Mouse (Mus musculus) hindbrain, embryonic 10.5 days (tissue): ENCODE measurements at regions not wholly inside any gene's neighbourhood (a gene's known extent, or its start where the extent isn't known, plus 50 kb on each side); places are given as distances from the start of the nearest gene placed in this dataset.

Source experiments
- DNase-seq: peaks from one replicate; pipeline ENCODE4 v3.0.0-alpha.2; 2017; ENCODE audit warnings: low spot score
- H3K27ac ChIP-seq: fragments of 300-500 bp; sonication (generic); 2 replicates; pipeline ENCODE4 v1.5.1; 2016; ENCODE audit warnings: mild to moderate bottlenecking, moderate library complexity
- H3K27me3 ChIP-seq: fragments of 300-500 bp; sonication (generic); 2 replicates; pipeline ENCODE4 v1.6.1; 2016; ENCODE audit warnings: mild to moderate bottlenecking; ENCODE audit not compliant: poor library complexity, insufficient read depth, severe bottlenecking
- H3K36me3 ChIP-seq: fragments of 300-500 bp; sonication (generic); 2 replicates; pipeline ENCODE4 v1.6.1; 2016; ENCODE audit warnings: mild to moderate bottlenecking, moderate library complexity
- H3K4me1 ChIP-seq: fragments of 300-500 bp; sonication (generic); replicated peaks from 2 replicates; pipeline ENCODE4 v1.6.1; 2016; ENCODE audit warnings: mild to moderate bottlenecking
- H3K4me3 ChIP-seq: fragments of 300-500 bp; sonication (generic); 2 replicates; pipeline ENCODE4 v1.5.1; 2016; ENCODE audit warnings: mild to moderate bottlenecking, moderate library complexity
- H3K9me3 ChIP-seq: fragments of 300-500 bp; sonication (generic); 2 replicates; pipeline ENCODE4 v1.6.1; 2016; ENCODE audit warnings: mild to moderate bottlenecking, moderate library complexity
- WGBS: fragments of 180-500 bp; shearing (Covaris S2); methylation state at CpG from one replicate; pipeline ENCODE4 v1.1.7; 2016; 5-methylcytosine and 5-hydroxymethylcytosine counted together

DNA sequence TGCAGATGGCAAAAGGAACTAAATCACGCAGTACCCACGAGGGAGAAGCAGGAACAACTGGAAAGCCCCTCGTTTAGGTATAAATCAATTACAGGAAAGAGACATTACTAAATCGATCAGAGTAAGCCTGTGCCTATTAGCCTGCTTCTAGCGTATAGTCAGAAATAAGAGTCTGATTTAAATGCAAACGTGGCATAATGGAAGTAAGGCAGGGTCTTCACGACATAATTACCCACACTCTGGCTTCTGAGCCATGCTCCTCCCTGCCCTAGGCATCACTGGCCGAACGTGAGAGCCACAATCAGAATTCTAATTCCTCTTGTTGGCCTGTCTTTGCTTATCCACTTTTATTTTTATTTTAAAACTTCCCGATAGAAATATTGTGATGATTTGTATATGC, 139.0 kb upstream of the Ogfrl1 start:
- Histone ChIP-seq H3K4me1 (no peaks in the 10 kb centered on the region), H3K27ac (no peak overlapping the region), H3K27me3 (no peaks in the 10 kb centered on the region), H3K4me3 (no peak overlapping the region), H3K9me3 (no peaks in the 10 kb centered on the region), H3K36me3 (no peaks in the 10 kb centered on the region)
- 85% methylated on average over 10 of the region's 10 CpGs for WGBS
- DNase-seq = no peak

DNA sequence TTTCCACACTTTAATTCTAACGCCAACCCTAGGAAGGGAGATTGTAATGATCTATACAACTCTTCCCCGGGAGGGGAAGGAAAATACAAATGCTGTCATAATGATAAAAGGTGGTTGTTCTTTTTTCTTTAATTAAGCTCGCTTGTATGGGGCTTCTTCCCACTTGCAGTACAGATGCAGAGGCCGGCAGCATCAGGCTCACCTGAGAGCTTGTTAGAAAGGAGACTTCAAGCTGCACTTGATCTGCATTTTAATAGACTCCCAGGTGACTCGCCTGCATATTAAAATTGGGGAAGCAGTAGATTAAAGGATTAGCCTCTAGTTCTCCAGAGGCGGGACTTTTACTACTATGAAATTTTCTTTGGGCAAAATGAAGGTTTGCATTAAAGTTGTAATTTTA, 140.8 kb upstream of the Ogfrl1 start:
- no peak for DNase-seq
- Histone ChIP-seq H3K4me1 (no peaks in the 10 kb centered on the region), H3K27ac (no peak overlapping the region), H3K9me3 (no peaks in the 10 kb centered on the region), H3K27me3 (no peaks in the 10 kb centered on the region), H3K4me3 (no peak overlapping the region), H3K36me3 (no peaks in the 10 kb centered on the region)
- 42% methylated on average over 6 of the region's 6 CpGs for WGBS

DNA sequence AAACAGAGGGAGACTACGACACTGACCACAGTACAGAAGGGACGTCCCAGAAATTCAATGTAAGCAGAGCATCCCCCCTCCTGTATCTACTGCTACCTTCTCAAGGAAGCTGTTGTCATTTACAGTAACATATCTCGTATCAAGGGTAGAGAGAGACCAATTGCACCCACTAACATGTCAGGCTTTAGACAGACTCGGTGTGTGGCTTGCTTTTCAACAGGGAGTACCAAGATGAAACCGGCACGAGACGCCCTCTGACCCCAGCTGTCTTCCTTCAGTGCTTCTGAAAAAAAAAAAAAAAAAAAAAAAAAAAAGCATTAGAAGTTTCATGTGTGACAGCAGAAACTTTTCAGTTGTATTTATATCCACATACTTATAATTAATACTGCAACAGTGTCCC, 143.0 kb upstream of the Ogfrl1 start:
- H3K4me1 ChIP-seq = no peaks in the 10 kb centered on the region
- no peak for DNase-seq
- 63% methylated on average over 7 of the region's 7 CpGs for WGBS
- no peaks in the 10 kb centered on the region for H3K36me3 ChIP-seq
- no peaks in the 10 kb centered on the region for H3K9me3 ChIP-seq
- H3K27me3 ChIP-seq = no peaks in the 10 kb centered on the region
- H3K27ac ChIP-seq = no peak overlapping the region
- no peak overlapping the region for H3K4me3 ChIP-seq

DNA sequence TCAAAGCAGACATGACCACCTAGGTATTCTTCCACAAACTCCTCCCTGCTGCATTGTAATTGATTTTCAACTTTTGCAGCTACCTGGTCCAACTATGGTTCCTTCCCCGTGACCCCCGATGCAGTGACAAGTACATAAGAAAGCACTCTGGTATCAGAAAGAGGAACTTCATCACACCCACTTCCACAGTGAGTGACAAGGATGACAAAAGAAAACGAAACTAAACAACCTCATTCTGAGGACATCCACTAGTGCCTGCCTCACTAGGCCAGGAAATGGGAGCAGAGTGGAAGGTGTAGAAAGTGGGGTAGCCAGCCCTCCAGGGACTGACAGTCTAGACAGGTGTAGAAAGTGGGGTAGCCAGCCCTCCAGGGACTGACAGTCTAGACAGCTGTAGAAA, 158.2 kb upstream of the Ogfrl1 start:
- 88% methylated on average over 3 of the region's 3 CpGs for WGBS
- no peak overlapping the region for H3K4me3 ChIP-seq
- no peak for DNase-seq
- no peaks in the 10 kb centered on the region for H3K27me3 ChIP-seq
- H3K4me1 ChIP-seq = no peaks in the 10 kb centered on the region
- no peaks in the 10 kb centered on the region for H3K9me3 ChIP-seq
- no peaks in the 10 kb centered on the region for H3K36me3 ChIP-seq
- no peak overlapping the region for H3K27ac ChIP-seq

DNA sequence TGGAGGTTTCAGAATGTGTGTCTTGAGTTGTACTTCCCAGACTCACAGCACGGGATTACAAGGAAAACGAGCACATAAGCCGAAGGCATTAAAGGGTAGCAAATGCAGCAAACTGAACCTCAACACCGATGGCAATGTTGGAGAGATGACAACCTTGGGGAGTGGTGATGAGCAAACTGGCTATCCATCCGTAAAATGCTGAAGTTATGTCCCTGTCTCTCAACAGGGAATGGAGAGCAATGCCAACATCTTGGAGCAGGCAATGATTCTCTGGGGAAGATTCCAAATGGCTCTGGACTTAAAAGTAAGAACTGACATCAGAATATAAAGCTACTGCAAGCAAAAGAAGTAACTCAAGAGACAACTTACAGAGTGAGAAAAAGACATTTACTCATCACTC, 170.5 kb upstream of the Ogfrl1 start:
- Histone ChIP-seq H3K27ac (no peak overlapping the region), H3K27me3 (no peaks in the 10 kb centered on the region), H3K9me3 (no peaks in the 10 kb centered on the region), H3K4me1 (no peaks in the 10 kb centered on the region), H3K36me3 (no peaks in the 10 kb centered on the region), H3K4me3 (no peak overlapping the region)
- no peak for DNase-seq
- WGBS = 91% methylated on average over 5 of the region's 5 CpGs

DNA sequence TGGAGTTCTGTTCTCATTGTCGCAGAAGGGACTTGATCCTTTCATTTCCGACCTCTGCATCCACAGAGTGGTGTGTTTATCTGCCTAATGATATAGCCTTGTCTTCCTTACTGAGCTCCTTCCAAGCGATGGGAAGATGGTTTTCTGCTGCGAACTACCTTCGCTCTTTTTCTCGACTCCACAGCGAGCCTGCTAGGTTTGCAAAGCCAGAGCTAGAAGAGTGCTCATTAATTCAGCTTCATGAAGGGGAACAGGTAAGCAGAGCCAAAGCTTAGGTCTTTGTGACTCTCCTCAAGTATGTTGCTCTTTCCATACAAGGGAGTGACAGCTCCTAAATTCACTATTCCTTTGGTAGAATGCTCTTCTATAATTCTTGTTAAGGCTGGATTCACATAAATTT, 176.9 kb upstream of the Ogfrl1 start:
- no peaks in the 10 kb centered on the region for H3K4me1 ChIP-seq
- WGBS = 78% methylated on average over 7 of the region's 7 CpGs

DNA sequence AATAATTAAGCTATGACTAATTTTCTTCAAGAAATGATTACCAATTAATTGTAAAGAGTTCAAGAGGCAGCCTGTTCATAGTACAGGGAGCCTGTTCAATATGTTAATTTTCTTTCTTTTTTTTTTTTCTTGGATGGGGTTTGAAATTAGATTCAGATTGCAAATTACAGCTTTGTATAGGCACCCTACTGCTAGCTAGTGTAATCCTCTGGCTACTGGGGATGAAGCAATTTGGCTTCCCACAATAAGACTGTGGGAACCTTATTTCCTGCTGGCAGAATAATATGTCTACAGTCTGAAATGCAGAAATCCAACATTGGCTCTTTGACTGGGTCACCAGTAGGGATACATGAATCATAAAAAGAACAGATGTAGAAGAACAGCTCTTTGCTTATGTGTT, 177.4 kb upstream of the Ogfrl1 start:
- no peaks in the 10 kb centered on the region for H3K27me3 ChIP-seq
- H3K9me3 ChIP-seq = no peaks in the 10 kb centered on the region
- H3K4me3 ChIP-seq = no peak overlapping the region
- no peak for DNase-seq
- no peak overlapping the region for H3K27ac ChIP-seq
- H3K4me1 ChIP-seq = no peaks in the 10 kb centered on the region
- H3K36me3 ChIP-seq = no peaks in the 10 kb centered on the region

More for the DNA sequence above, 176.9 kb upstream of the Ogfrl1 start:
- H3K9me3 ChIP-seq = no peaks in the 10 kb centered on the region
- H3K36me3 ChIP-seq = no peaks in the 10 kb centered on the region
- H3K4me3 ChIP-seq = no peak overlapping the region
- no peak overlapping the region for H3K27ac ChIP-seq
- no peak for DNase-seq
- no peaks in the 10 kb centered on the region for H3K27me3 ChIP-seq

DNA sequence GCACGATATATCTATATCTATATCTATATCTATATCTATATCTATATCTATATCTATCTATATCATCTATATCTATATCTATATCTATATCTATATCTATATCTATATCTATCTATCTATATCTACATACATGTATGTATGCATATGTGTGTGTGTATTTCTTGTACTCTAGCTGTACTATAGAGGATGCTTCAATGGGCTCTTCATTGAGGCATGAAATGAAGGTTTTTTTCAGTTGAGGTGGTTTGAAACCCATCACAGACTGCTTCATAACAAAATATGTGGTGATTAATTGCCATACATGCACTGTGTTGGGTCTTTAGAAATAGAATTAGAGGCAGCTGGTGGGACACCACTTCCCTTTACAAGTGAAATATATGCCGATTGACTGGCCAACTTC, 177.9 kb upstream of the Ogfrl1 start:
- H3K27ac ChIP-seq = no peak overlapping the region
- H3K9me3 ChIP-seq = no peaks in the 10 kb centered on the region
- H3K36me3 ChIP-seq = no peaks in the 10 kb centered on the region
- 98% methylated on average over 2 of the region's 2 CpGs for WGBS
- no peak for DNase-seq
- H3K27me3 ChIP-seq = no peaks in the 10 kb centered on the region
- H3K4me1 ChIP-seq = no peaks in the 10 kb centered on the region
- no peak overlapping the region for H3K4me3 ChIP-seq

DNA sequence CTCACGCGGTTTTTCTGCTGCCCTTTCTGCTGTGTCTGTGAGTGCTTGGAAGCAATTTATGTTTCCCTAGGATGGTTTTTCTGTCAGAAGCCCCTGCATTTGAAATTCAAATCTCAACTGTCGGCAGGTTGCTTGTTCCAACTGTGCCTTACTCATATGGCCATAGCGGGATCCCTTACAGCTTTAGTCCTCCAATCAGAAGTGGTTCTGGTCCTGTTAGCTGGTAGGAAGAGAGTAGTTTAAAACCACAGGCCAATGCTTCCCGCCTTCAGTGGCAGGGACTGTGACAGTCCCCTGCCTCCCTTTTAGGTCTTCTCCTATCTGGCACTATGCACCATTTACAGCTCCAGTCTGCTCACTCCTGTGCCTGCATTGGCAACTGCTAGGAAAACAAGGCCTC, 178.6 kb upstream of the Ogfrl1 start:
- Histone ChIP-seq H3K4me1 (no peaks in the 10 kb centered on the region), H3K27me3 (no peaks in the 10 kb centered on the region), H3K4me3 (no peak overlapping the region), H3K27ac (no peak overlapping the region), H3K36me3 (no peaks in the 10 kb centered on the region), H3K9me3 (no peaks in the 10 kb centered on the region)
- DNase-seq = no peak
- WGBS = 68% methylated on average over 5 of the region's 5 CpGs

DNA sequence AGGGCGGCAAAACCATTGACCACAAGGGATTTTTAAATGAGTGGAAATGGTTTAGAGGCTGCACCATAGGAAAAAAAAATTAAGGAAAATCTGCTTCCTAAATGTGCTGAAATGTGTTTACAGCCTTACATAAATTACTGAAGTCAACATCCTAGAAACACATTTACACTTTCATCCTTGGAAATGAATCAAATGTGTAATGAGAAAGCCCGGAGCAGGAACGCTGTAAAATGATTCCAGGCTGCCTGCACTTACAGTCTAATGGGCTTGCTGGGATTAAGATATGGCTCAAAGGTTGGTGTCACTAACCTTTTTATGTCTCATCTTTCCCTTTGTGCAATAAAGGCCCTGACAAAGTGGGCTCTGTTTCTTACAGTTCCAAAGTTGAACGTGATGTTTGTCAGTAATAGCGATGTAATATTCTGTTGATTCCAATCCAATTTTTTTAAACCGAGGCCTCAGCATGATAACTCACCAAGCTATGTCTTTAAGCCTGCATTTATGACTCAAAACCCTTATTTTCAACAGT, 172.1 kb upstream of the B3gat2 start:
- Histone ChIP-seq H3K36me3 (no peaks in the 10 kb centered on the region), H3K4me1 (no peaks in the 10 kb centered on the region), H3K27me3 (no peaks in the 10 kb centered on the region), H3K4me3 (no peak overlapping the region), H3K27ac (no peak overlapping the region), H3K9me3 (no peaks in the 10 kb centered on the region)
- DNase-seq = no peak
- 90% methylated on average over 6 of the region's 6 CpGs for WGBS

DNA sequence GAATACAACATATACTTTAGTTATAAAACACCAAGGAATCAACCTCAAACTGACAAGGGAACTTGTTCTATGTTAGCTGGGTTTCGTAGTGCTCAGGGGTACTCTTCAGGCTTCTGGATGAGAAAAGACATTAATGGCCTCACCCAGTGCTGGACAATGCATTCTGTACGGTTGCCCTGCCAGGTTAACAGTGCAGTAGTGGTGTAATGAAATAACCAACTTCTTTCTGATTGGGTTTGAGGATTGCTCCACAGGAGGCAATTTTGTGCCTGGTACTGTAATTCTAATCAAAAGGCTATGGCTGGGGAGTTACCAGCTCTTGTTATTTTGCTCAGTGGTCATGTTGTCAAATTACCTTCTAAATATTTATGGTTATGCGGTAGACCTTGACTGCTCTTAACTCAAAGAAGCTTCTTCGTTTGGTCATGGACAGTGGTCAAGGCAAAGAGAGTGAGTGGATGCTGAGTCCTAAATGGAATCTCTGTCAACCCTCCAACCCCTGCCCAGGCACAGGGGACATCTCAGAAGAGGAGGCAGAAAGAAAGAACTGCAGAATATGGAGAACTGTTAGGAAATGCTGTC, 158.8 kb upstream of the B3gat2 start:
- no peaks in the 10 kb centered on the region for H3K9me3 ChIP-seq
- DNase-seq = no peak
- H3K36me3 ChIP-seq = no peaks in the 10 kb centered on the region
- H3K27me3 ChIP-seq = no peaks in the 10 kb centered on the region
- H3K27ac ChIP-seq = no peak overlapping the region
- WGBS = 88% methylated on average over 4 of the region's 4 CpGs
- no peaks in the 10 kb centered on the region for H3K4me1 ChIP-seq
- no peak overlapping the region for H3K4me3 ChIP-seq

DNA sequence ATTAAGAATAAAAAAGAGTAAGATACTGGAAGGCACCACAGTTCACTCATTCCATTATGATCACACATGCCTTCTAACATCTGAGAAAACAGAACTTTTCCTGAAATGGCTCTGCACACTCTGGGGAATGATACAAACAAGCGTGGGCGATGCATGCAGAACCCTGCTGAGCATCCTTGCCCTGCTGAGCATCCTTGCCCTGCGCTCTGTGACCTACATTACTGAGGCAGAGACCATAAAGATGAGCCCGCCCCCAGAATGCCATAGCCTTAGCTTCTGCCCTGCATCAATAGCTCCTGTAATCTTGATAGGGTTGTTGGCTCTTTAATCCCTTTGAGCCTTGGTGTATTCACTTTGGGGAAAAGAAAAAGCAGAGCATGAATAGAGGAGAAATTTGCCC, 132.2 kb upstream of the B3gat2 start:
- Histone ChIP-seq H3K27ac (no peak overlapping the region), H3K27me3 (no peaks in the 10 kb centered on the region), H3K4me3 (no peak overlapping the region), H3K4me1 (peaks cover 3% of the 10 kb centered on the region; the same call in 1 of the 2 replicates), H3K9me3 (no peaks in the 10 kb centered on the region), H3K36me3 (no peaks in the 10 kb centered on the region)
- WGBS = 38% methylated on average over 4 of the region's 4 CpGs
- DNase-seq = no peak

DNA sequence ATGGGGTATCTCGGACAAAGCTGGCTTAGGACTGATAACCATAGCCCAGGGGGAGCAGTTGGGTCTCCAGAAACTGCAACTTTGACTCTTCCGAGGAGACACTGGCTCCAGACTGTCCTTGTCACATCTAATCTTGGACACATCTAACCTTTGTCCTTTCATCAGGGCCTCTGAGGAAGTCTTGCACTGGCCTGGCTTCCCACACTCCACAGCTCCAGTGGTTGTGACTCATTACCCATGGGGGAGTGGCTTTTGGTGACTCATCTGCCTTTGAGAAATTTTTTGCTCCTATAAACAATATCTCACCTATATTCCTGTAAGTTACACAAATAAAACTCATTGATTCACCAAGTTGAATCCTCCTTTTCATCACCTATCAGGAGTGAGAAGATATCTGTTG, 116.5 kb upstream of the B3gat2 start:
- 78% methylated on average over 2 of the region's 2 CpGs for WGBS
- no peaks in the 10 kb centered on the region for H3K27me3 ChIP-seq
- H3K9me3 ChIP-seq = no peaks in the 10 kb centered on the region

DNA sequence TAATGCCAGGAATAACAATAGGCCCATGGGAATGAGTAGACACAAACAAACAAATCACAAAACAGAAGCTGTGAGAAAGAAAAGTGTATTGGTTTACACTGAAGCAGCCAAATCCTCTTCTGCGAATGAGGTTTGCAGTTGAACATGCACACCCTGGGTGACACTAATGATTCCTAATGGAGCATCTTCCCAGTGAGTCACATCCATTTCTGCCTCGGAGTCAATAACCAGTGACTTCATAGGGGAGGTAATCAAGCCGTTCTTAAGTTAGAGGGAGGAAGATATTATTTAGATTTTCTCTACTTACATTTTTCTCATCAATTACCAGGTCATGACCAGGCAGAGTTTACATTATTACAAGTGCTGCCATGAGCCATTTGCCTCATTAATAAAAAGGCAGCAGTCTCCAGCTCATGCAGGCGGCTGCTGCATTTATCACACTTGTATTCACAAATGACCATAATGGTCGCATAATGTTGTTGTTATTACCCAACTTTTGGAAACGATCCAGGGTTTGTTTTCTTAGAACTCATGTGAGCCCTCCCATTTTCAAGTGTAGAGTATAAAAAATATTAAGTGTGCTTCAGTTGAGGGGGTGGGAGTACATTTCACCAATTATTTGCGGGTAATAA, 112.6 kb upstream of the B3gat2 start:
- Histone ChIP-seq H3K27me3 (no peaks in the 10 kb centered on the region), H3K4me1 (no peaks in the 10 kb centered on the region), H3K27ac (no peak overlapping the region), H3K9me3 (no peaks in the 10 kb centered on the region), H3K4me3 (no peak overlapping the region), H3K36me3 (no peaks in the 10 kb centered on the region)
- no peak for DNase-seq
- WGBS = 91% methylated on average over 7 of the region's 7 CpGs

More for the DNA sequence above, 116.5 kb upstream of the B3gat2 start:
- H3K4me1 ChIP-seq = no peaks in the 10 kb centered on the region
- no peak overlapping the region for H3K4me3 ChIP-seq
- no peak for DNase-seq
- no peaks in the 10 kb centered on the region for H3K36me3 ChIP-seq
- no peak overlapping the region for H3K27ac ChIP-seq
